Mouse (Mus musculus) erythroblast, embryonic 14.5 days (primary cell): Measurements from ENCODE around the gene Cyb5d2. TPM values are rescaled to one million over a fixed set of nuclear protein-coding genes. Genes with fewer than 3 reads are reported as not detected.

ENCODE experiments used
- H3K27me3 ChIP-seq: 2 replicates; pipeline ENCODE4 v1.6.1; 2012; ENCODE audit warnings: inconsistent platforms; ENCODE audit not compliant: control insufficient read depth
- H3K36me3 ChIP-seq: 2 replicates; pipeline ENCODE4 v1.6.1; 2012; ENCODE audit warnings: mild to moderate bottlenecking, inconsistent platforms; ENCODE audit not compliant: control insufficient read depth
- H3K4me1 ChIP-seq: 2 replicates; pipeline ENCODE4 v1.6.1; 2012; ENCODE audit warnings: inconsistent platforms; ENCODE audit not compliant: control insufficient read depth
- H3K4me3 ChIP-seq: replicated peaks from 2 replicates; pipeline ENCODE3; 2012; ENCODE audit warnings: moderate library complexity, mild to moderate bottlenecking, inconsistent platforms
- H3K9me3 ChIP-seq: 2 replicates; pipeline ENCODE4 v1.6.1; 2012; ENCODE audit warnings: low read length, inconsistent platforms, mixed read lengths; ENCODE audit not compliant: control insufficient read depth
- GATA1 ChIP-seq: IDR thresholded peaks from 2 replicates; pipeline ENCODE4 v1.6.1; 2012; ENCODE audit warnings: low read length, inconsistent platforms, mixed read lengths
- TAL1 ChIP-seq: IDR thresholded peaks from 3 replicates; pipeline ENCODE4 v1.6.1; 2012; ENCODE audit warnings: low read length, inconsistent platforms, mixed read lengths
- polyA plus RNA-seq: library from polyadenylated mRNA; stranded (reverse); fragments of >175 nt; gene quantifications from 2 replicates; pipeline ENCODE4 v1.2.3, GENCODE M21; 2012

The Cyb5d2 gene
- polyA plus RNA-seq, 1 experiment = 0.11 TPM

- no peak for TF ChIP-seq GATA1
- no peak for TF ChIP-seq TAL1
- no peaks in the 10 kb centered on the region for H3K27me3 ChIP-seq
- no peak overlapping the region for H3K4me3 ChIP-seq
- H3K9me3 ChIP-seq = no peaks in the 10 kb centered on the region
- no peaks in the 10 kb centered on the region for H3K4me1 ChIP-seq
- peaks cover 93% of the 10 kb centered on the region for H3K36me3 ChIP-seq
Observed at GRCm38 (mm10) chr11:72734840-72735518, 61.0 kb downstream of the Cyb5d2 start.

GRCm38 (mm10) chr11:72733736-72734135 lies 62.2 kb downstream of the Cyb5d2 start:
- Histone ChIP-seq H3K9me3 (no peaks in the 10 kb centered on the region), H3K4me1 (no peaks in the 10 kb centered on the region), H3K36me3 (peaks cover 93% of the 10 kb centered on the region), H3K4me3 (no peak overlapping the region), H3K27me3 (no peaks in the 10 kb centered on the region)
- TF ChIP-seq TAL1 (no peak), GATA1 (no peak)

Other genes with a start within 250 kb of the Cyb5d2 start
- 0.07 and 0.14 TPM in 2 replicates for gene Spns3, start 245.6 kb downstream of the Cyb5d2 start, polyA plus RNA-seq
- gene Ube2g1, start 188.9 kb downstream of the Cyb5d2 start, polyA plus RNA-seq = 1.4 and 1.5 TPM in 2 replicates
- 0.30 and 0.51 TPM in 2 replicates for gene Ankfy1, start 106.1 kb downstream of the Cyb5d2 start, polyA plus RNA-seq
- gene Zzef1, start 84 bp upstream of the Cyb5d2 start, polyA plus RNA-seq = 0.47 and 0.55 TPM in 2 replicates
- gene Atp2a3, start 165.0 kb upstream of the Cyb5d2 start, polyA plus RNA-seq = 0.19 TPM in 2 replicates
- 0.12 TPM in 2 replicates for gene P2rx1, start 203.0 kb upstream of the Cyb5d2 start, polyA plus RNA-seq
- gene Camkk1, start 222.9 kb upstream of the Cyb5d2 start, polyA plus RNA-seq = 0.01 and 0.02 TPM in 2 replicates